Mouse (Mus musculus) brain, embryonic 14.5 days (tissue): ENCODE measurements around the gene Acyp2. TPM values are rescaled to one million over a fixed set of nuclear protein-coding genes. Genes with fewer than 3 reads are reported as not detected.
A peak's percentile ranks its signal among the peaks of the same experiment; 100 is the strongest.

ENCODE experiments used
- DNase-seq: peaks from one replicate; pipeline ENCODE4 v3.0.0-alpha.2; 2011; ENCODE audit warnings: low read depth
- CTCF ChIP-seq: fragments of 200-500 bp; IDR thresholded peaks from 2 replicates; pipeline ENCODE4 v1.5.1; 2012; ENCODE audit warnings: inconsistent platforms, mild to moderate bottlenecking, moderate library complexity, borderline replicate concordance; ENCODE audit not compliant: insufficient read depth, insufficient read length; ENCODE audit errors: extremely low read depth
- POLR2A ChIP-seq: fragments of 200-500 bp; IDR thresholded peaks from 2 replicates; pipeline ENCODE4 v1.6.1; 2012; ENCODE audit warnings: mild to moderate bottlenecking, inconsistent platforms, borderline replicate concordance; ENCODE audit not compliant: poor library complexity, insufficient read depth, insufficient read length, severe bottlenecking; ENCODE audit errors: extremely low read depth
- polyA plus RNA-seq: library from polyadenylated mRNA; depleted of rRNA; stranded (reverse); fragments of >200 nt; gene quantifications from 2 replicates; pipeline ENCODE4 v1.2.3, GENCODE M21; 2012

The Acyp2 gene
- polyA plus RNA-seq, 1 experiment = 8.1 TPM

DNA sequence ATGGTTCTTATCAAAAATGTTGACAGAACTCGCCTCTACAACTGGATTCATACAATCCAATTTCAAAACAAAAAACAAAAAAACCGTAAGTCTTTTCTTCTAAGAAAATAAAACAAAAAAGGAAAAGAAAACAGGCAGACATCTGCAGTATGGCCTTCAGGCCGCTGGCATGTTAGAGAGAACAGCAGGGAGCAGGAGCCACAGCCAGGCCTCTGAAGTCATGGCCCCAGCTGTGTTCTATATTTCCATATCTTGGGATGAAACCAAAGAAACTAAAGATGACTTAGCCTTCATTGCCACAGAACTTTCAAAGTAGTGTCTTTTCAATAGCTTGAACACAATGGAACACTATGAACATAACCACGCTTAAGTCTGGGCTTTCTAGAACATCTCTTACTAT, 31.2 kb downstream of the Acyp2 start:
- no peak for TF ChIP-seq CTCF
- no peak for TF ChIP-seq POLR2A
- DNase-seq = peak; percentile 14

DNA sequence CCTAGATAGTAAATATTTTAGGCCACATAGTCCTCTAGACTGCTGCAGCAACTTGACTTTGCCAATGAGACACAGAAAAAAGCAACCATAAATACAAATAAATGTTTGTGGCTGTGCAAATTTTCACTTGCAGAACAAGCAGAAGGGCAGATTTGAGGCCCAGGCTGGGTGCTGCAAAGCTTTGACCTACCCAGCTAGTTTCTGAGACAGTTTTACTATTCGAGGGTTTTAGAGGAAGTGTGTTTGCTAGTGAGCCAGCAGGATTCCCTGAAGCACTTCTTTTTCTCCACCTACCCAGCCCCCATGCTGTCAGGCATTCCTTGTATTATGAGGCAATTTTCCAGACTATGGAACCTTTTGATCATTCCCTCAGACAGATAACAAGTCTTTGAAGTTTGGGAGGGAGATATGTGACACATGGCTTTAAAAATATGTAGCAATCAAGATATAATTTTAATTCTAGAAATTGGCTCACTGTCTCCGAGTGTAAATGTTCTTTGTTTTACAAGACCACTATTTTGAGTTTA, 31.8 kb downstream of the Acyp2 start:
- TF ChIP-seq CTCF (no peak), POLR2A (no peak)
- DNase-seq = peak; percentile 31

DNA sequence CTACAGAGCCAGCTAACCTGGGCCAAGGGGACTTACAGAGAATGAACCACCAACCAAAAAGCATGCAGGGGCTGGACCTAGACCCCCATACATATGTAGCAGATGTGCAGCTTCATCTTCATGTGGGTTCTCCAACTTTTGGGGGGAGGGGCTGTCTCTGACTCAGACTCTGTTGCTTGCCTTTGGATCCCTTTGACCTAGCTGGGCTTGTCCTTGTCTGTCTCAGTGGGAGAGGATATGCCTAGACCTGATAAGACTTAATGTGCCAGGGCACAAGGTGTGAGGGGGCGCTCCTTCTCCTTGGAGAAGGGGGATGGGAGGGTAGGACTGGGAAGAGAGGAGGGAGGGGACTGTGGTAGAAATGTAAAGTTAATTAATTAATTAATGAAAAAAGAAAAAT, 33.4 kb downstream of the Acyp2 start:
- DNase-seq = no peak
- TF ChIP-seq POLR2A (no peak), CTCF (no peak)

DNA sequence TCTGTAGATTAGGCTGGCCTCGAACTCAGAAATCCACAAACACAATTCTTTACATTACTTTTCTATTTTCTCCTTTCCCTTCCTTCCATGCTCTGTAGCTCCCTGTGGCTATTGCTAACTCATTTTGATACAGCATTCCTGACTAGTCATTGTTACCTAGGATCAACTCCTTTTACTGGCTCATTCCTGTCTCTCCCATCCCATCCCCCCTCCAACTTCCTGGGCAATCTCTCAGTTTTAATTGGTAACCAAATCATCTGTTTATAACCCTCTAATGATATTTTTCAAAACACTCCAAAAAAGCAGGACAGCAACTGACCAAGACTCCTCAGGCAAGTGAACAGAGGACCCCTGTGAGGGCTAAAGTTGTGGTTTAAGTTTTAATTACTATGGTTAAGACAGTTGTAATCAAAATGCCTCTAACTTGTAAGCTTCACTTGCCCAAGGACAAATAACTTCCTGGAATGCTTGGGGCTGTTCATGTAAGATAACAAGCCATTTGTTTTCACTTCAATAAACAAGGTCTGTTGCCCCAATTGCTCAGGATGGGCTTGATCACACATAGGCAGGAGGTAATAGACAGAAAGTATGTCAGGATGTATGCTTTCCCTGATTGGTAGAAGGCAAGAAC, 35.4 kb downstream of the Acyp2 start:
- no peak for DNase-seq
- TF ChIP-seq CTCF = no peak

DNA sequence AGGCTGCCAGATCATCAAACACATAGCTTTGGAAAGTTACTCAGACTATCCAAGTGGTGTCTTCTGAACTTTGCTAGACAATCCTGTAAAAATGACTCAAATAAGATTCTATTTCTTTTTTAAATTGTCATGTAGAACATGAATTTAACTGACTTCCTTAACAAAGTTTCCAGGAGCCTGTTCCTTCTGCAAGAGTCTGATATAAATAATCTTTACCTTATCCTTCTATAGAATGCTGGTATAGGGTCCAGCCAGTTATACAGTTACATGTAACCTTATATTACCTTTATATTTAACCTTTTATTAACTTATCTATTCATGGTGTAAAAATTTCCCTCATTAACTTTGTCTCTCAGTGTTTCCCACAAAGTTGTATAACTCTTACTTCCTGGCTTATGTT, 36.7 kb downstream of the Acyp2 start:
- TF ChIP-seq CTCF (no peak), POLR2A (no peak)
- no peak for DNase-seq

DNA sequence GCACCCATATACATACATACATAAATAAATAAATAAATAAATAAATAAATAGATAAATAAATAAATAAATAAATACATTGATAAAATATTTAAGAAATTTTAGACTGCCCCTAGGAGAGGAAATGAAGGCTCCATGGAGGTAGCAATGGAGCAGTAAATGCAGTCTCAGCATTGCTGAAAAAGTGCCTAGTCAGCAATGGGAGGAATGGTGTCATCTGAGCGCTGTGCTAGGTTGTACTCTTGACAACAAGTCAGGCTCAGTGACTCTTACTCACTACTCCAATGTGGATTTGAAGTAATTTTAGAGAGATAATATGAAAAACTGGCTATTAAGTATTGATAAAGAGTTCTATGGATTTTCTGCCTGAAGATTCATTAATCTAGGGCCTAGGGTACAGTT, 40.1 kb downstream of the Acyp2 start:
- no peak for DNase-seq
- TF ChIP-seq POLR2A (no peak), CTCF (no peak)

DNA sequence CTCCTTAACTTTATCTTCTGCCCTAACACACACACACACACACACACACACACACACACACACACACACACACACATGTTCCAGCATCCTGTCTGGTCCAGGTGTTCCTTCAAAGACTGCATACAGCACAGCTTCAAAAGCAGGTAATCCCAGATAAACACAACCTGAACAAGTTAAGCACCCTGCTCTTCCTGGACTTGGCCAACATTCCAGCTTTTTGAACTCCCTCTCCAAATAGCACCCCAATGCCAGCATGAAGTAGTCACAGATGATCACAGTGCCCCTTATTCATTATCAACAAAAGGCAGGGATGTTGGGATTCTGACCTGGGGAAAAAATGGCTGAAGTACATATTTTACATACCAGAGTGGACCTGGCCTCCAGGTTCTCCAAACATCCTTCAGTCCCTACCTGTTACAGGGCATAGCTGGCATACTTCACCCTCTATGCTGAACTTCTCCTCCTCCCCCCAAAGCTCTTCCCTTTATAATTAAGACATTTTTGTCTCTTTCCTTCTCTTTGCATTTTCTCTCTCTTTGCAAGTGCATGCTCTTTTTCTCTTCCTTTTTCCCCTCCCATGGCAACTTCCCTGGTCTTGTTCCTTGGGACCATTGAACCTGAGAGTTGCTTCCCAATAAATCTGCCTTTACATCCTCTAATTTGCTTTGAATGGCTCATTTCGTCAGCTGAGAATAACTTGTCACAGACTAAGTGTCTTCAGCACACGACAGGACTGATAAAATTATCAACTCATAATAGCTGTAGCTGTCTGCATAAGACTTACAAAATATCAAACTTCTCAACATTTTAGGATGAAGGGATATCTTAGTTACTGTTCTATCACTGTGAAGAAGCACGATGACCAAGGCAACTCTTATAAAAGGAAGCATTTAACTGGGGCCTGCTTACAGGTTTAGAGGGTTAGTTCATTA, 41.5 kb downstream of the Acyp2 start:
- no peak for DNase-seq
- TF ChIP-seq POLR2A (no peak), CTCF (no peak)

DNA sequence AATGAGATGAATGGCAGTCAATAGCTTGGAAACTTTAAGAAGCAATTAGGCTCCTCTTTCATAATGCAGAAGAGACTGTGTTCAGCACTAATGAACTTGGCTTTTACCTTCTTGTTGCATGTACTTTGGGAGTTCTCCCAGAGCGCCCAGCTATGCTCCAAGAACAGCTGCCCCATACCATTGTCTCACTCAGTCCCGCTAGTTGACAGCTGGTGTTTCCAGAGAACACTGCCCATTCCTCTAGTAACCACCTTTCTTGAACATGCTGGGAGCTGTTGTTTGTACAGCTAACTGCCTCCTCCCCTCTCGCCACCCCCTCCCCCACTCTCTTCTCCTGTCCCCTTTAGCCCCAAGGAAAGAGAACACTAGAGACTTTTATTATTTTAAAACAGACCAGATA, 52.1 kb downstream of the Acyp2 start:
- TF ChIP-seq POLR2A = no peak
- TF ChIP-seq CTCF = no peak
- DNase-seq = peak; percentile 4

DNA sequence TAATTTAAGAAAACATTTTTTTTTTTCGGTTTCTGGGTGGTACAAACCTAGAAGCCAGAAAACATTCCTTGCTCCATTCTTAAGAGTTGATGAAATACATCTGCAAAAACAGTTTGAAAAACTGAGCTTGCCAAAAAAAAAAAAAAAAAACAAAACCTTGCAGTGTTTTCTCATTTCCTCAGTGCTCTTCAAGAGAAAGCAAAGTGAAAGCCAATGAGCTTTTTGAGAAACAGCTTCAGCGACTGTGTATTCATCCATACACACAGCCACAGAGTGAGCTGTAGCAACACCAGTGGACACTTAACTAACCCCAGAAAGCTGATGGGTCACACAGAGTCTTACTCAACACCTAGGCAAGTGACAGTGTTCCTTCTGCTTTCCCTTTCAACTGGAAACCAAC, 69.4 kb downstream of the Acyp2 start:
- DNase-seq = no peak

DNA sequence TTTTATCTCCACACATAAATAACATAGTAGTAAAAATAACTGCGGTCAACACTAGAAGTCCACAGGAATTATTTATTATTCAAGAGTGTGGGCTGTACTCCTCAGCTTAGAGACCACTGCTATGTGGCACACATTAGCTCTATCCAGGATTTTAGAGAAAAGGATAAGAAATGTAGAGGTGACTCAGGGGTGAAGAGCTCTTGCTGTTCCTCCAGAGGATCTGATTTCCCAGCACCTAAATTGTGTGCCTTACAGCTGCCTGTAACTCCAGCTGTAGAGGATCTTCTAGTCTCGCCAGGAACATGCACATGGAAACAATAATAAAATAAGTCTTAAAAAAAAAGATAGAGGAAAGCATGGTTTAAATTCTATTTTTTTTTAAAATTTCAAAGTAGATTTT, 70.5 kb downstream of the Acyp2 start:
- DNase-seq = no peak
- no peak for TF ChIP-seq POLR2A
- TF ChIP-seq CTCF = no peak

More for the DNA sequence above, 69.4 kb downstream of the Acyp2 start:
- TF ChIP-seq POLR2A (no peak), CTCF (no peak)

DNA sequence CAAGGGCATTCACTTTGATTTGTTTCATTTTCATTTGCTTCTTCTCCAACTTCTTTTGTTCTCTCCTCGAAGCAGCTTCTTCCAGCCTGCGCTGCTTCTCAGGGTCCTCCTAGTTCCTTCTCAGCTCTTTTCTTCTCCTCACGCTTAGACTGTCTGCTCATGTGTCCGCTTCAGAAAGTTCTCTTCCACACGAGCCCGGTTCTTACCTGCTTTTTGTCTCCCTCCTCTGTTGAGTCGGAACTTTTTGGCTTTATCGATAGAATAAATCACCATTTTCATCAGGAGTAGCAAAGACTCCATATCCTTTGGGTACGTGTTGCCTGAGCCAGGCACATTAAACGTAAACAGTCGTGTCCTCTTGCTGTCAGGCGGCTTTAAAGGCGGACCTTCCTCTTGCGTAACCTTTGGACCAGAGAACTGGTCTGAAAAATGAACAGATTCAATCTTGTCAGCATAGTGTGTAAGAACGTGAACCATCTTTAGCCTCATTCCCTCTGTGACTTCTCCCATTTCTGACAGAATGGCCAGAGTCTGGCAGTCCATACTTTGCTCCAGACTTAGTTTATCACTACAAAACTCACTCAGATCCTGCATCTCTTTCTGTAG, 76.5 kb downstream of the Acyp2 start:
- no peak for DNase-seq
- TF ChIP-seq CTCF (no peak), POLR2A (no peak)
